Mouse (Mus musculus) thymus, adult 2 months (tissue): Measurements from ENCODE around the gene Krt1.

Experiments
- CTCF ChIP-seq: fragments of 200-500 bp; IDR thresholded peaks from 2 replicates; pipeline ENCODE4 v1.5.1; 2012; ENCODE audit warnings: mild to moderate bottlenecking, control low read depth, low read length, moderate library complexity, borderline replicate concordance; ENCODE audit not compliant: control insufficient read depth, poor library complexity, insufficient read depth; ENCODE audit errors: extremely low read depth
- POLR2A ChIP-seq: fragments of 200-500 bp; IDR thresholded peaks from 2 replicates; pipeline ENCODE4 v1.6.1; 2012; ENCODE audit warnings: mild to moderate bottlenecking, low read length, control low read depth, moderate library complexity; ENCODE audit not compliant: control insufficient read depth, poor library complexity, insufficient read depth; ENCODE audit errors: extremely low read depth

GRCm38 (mm10) chr15:101878041-101878440 is 27.4 kb upstream of the Krt1 start:
- TF ChIP-seq POLR2A = no peak
- no peak for TF ChIP-seq CTCF
